Mouse (Mus musculus) adipocyte (in vitro differentiated cells): ENCODE results near the gene Zfp691.

Experiments used
- DNase-seq: peaks from one replicate; pipeline ENCODE4 v3.0.0-alpha.2; 2016; ENCODE audit warnings: low spot score

Gene Zfp691

DNA sequence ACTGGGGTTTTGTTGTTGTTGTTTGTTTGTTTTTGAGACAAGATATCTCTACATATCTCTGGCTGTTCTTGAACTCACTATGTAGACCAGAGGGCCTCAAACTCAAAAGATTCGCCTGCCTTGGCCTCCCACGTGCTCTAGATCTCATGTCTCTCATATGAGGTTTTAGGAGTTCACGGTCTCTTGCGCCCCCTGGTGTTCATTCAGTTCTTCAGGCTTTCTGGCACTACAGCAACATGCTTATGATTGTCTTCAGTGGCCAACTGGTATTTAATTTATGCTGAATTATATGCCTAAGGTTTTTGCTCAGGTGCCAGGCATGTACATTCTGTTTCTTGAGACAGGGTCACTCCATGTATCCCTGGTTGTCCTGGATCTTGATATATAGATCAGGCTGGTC lies 6.3 kb downstream of the Zfp691 start:
- peak; percentile 93 for DNase-seq

GRCm38 (mm10) chr4:119167068-119167467 lies 6.9 kb downstream of the Zfp691 start:
- DNase-seq, result no peak

DNA sequence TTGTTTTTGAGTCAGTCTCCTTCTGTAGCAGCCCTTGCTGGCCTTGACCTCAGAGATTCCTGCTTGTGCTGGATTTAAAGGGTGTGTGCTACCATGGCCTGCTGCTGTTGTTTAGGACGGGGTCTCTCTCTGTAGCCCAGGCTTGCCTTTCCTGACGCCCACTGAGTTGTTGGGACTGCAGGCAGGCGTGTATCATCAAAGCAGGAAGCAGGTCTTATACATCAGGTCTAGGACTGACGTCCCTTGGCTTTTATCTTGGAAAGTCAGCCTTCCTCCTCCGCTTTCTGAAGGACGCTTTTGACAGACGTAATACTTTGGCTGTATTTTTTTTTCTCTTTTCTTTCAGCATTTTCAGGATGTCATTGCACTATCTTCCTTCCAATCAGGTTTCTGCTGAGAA lies 8.1 kb downstream of the Zfp691 start:
- no peak for DNase-seq

GRCm38 (mm10) chr4:119162990-119163389 lies 11.0 kb downstream of the Zfp691 start:
- DNase-seq, result no peak

DNA sequence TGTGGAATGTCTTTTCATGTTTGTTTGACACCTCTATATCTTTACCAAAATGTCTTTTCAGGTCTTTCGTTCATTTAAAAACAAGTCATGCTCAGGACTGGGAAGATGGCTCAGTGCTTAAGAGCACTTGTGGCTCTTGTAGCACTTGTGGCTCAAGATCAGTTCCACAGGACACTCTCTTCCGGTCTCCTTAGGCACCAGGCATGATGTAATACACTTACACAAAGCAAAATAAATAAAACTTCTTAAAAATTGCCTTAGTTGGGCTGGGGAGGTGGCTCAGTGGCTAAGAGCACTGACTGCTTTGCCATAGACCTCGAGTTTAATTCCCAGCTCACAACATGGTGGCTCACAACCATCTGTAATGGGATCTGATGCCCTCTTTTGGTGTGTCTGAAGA lies 12.6 kb downstream of the Zfp691 start:
- no peak for DNase-seq

DNA sequence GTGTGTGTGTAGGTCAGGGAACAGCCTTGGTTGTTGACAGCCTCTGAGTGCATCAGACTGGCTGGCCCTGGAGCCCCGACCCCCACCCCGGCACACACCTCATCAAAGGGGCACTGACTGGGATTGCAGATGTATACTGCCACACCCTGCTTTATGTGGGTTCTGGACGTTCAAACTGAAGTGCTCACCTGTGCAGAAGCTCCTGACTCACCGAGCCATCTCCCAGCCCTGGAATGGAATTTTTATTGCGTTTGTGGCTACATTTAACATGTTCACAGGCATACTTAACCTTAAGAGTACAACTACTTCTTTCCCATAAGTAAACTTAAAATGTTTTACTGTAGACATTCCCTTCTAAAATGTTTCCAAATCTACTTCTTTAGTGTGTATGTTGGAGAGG lies 16.1 kb downstream of the Zfp691 start:
- DNase-seq, result no peak

DNA sequence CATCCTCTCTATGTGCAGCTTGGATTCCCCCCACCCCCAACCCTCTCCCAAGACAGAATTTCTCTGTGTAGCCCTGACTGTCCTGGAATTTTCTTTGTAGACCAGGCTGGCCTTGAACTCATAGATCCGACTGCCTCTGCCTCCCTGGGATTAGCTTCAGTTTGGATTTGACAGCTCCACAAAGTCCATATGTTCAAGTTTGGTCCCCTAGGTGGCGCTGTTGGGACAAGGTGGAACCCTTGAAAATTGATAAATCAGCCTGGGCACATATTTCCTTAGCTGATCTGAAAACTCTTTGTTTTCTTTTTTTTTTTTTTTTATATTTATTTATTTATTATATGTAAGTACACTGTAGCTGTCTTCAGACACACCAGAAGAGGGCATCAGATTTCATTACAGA lies 16.8 kb downstream of the Zfp691 start:
- DNase-seq, result peak; percentile 43

- no peak for DNase-seq
Observed at GRCm38 (mm10) chr4:119148741-119149140, 25.3 kb downstream of the Zfp691 start.

DNA sequence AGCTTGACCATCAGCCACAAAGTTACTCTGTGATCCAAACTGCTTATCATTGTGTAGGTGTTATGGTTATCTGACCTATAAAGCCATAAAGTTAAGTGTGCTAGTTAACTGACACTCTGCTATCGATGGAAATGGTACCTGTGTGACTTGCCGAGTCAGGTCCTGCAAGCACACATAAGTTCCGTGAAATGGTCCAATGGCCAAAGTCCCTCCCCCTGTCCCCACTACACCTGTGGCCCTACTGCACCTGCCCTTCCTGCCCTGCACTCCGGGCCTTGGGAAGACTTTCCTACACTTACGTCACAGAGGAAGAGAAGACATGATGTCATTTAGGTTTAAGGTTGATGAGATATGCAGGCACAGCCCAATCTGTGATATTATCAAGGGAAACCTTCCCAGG lies 26.6 kb downstream of the Zfp691 start:
- no peak for DNase-seq

GRCm38 (mm10) chr4:119146816-119147215 lies 27.2 kb downstream of the Zfp691 start:
- DNase-seq, result no peak

GRCm38 (mm10) chr4:119142230-119142871 lies 31.6 kb downstream of the Zfp691 start:
- DNase-seq, result no peak

DNA sequence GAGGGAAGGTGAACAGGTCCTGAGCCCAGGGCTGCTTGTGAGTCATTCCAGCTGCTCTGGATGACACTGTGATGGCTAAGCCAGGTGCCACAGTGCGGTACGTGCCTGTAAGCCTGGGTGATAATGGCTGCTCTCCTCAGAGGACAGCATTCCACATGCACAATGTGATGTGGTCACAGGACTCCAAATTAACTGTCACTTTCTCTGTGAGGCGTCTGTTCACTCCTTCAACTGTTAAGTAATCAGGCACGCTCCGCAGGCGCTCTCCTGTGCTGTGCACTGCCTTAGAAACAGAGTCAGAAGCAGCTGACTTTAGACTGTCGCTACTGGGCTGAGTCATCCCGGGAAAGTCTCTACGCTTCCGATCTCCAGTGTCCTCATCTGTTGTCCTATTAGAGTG lies 32.8 kb downstream of the Zfp691 start:
- no peak for DNase-seq

DNA sequence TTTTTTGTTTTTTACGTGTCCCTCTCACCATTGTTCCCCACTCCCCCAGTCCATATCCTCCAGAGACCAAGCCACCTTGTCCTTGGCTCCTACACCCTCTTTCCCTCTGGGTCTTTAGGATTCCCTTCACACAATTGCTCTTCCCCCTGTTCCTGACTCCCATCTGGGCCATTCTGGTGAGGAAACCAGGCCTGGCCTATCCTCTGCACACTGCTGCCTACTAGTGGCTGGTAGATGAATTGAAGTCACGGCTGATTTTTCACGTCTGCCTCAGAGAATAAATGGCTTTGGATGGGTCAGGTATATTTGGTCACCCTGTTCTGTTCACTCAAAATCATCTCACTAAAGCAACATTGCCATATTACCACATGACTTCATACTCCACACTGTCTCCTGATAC lies 33.9 kb downstream of the Zfp691 start:
- peak; percentile 54 for DNase-seq

- no peak for DNase-seq
Observed at GRCm38 (mm10) chr4:119138776-119139175, 35.2 kb downstream of the Zfp691 start.

GRCm38 (mm10) chr4:119138171-119138570 lies 35.8 kb downstream of the Zfp691 start:
- DNase-seq, result no peak

- no peak for DNase-seq
Observed at GRCm38 (mm10) chr4:119137313-119137712, 36.7 kb downstream of the Zfp691 start.

GRCm38 (mm10) chr4:119133860-119134259 lies 40.1 kb downstream of the Zfp691 start:
- DNase-seq, result no peak

DNA sequence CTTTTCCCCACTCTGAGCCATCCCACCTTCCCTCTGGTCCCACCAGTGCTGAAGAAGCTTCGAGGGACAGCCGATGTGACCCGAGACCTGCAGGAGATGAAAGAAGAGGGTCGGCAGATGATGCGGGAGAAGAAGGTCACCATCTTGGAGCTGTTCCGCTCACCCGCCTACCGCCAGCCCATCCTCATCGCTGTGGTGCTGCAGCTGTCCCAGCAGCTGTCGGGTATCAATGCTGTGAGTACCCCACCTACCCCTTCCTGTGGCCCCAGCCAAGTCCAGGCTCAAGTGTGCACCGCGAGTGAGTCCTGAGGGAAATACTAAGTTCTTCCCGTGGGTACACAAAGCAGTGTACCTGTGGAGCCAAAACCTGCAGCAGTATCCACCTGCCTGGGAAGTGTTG lies 40.7 kb downstream of the Zfp691 start:
- DNase-seq, result no peak

DNA sequence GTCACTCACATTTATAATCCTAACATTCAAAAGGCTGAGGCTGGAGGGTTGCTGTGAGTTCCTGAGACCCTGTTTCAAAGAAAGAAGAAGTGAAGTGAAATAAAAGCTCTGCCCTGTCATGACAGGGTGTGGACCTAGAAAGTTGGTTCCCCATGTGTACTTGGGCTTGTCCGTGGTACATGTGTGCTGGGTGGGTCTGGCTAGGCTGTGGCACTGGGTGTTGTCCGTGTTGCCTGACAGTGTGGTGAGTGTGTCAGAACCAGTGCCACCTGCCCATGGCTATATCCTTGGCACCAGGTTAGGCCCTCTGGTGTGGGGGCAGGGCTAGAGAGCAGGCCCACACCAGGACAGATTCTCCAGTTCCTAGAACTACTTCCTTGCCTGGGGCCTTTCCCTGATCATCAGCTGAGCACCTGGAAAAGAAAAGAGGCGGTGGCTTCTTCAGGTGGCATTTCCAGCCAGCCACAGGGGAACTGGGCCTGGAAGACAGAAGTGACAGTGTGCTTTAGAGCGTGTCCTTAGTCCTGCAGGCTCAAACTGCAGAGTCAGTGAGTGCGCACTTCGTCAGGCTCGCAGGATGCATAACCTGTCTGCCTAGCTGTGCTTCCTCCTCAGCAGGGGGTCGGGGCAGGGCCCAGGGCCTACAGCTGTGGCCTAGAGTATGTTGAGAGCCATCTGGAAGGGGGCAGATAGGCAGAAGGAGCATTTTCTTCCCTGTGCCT lies 42.6 kb downstream of the Zfp691 start:
- no peak for DNase-seq

GRCm38 (mm10) chr4:119129096-119129495 lies 44.9 kb downstream of the Zfp691 start:
- DNase-seq, result no peak

DNA sequence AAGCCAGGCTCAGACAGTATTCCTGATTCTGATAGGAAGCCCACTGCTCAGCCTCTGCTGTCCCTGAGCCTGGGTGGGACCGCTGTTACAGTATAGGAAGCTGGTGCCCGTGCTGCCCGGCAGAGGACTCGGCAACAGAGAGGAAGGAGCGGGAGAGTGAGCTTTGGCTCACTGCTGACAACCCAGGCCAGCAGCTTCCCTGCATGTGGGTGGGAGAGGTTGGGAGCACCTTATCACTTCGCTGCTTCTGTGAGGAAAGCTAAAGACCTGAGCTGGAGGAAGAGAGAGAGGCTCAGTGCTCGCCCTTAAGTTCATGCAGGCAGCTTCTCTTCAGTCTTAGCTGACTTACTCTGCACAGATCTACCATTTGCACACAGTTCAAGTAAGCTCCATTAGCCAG lies 45.4 kb downstream of the Zfp691 start:
- DNase-seq, result no peak

DNA sequence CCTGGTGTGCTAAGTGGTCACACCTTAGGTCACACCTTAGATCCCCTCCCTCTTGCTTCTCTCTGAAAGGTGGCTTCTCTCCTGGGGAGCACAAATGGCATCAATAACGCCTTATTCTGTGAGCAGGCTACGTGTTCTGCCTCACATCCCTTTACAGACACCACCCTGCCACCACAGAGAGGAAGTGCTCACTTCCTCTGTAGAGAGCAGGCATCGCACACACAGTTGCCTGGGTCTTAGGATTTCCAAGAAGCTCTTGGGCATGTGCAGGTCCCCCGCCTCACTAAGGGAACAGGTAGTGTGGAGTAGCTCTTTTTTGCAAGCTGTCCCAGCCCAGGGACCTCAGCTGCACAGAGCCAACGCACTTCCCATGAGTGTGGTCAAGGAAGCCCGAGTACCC lies 46.8 kb downstream of the Zfp691 start:
- DNase-seq, result no peak

DNA sequence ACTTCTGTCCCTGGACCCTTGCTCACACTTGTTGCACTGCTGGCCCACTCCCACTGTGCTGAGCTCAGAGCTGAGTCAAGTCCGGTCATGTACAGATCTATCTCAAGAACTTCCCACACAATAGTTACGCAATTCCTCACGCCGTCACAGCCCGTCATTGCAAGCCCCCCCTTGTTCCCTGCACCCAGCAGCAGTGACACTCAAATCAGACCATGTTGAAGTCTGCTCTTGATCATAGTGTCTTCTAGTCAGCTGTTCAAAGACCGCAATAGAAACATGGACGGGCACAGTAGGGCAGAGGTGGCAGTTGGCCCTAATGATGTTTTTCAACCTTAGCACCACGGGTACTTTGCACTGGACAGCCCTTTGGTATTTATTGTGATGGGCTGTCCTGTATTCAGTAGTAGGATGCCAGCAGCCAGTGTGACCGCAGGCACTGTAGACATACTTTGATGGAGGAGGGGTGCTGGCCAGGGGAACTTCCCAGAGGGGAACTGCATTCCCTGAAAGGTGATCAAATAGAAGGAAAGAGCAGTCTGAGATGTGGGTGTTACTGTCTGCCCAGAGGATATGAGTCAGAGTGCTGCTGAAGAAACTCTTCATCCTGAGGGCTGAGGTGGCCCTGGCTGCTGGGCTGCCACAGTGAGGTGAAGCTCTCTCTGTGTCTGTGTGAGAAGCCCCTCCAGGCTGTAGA lies 48.3 kb downstream of the Zfp691 start:
- DNase-seq, result peak; percentile 64
